8 mouse cellular contexts compared by ENCODE assay signal in genomic region chr17:29759963-29760362, GRCm38 (mm10). TPM values are rescaled to one million over a fixed set of nuclear protein-coding genes. Genes with fewer than 3 reads are reported as not detected.
A peak's percentile ranks its signal among the peaks of the same experiment; 100 is the strongest.
DNase-seq lines count a peak whose midpoint lies in the region; ATAC-seq and TF ChIP-seq lines count a peak whose summit lies in the region.

No protein-coding gene starts in this region.

- no peaks in the 10 kb centered on the region for H3K9me3 ChIP-seq in limb, embryonic 13.5 days
- H3K9me3 ChIP-seq in liver, postnatal 0 days (ENCODE audit: low read length): no peaks in the 10 kb centered on the region

- no peaks in the 10 kb centered on the region for H3K36me3 ChIP-seq in limb, embryonic 13.5 days
- no peaks in the 10 kb centered on the region for H3K36me3 ChIP-seq in liver, postnatal 0 days (replicated peaks; ENCODE audit: insufficient read depth, low read length)

- H3K4me2 ChIP-seq in limb, embryonic 13.5 days (replicated peaks): peak overlapping the region; percentile 45
- no peak overlapping the region for H3K4me2 ChIP-seq in liver, postnatal 0 days (ENCODE audit: low read depth, low read length)

- DNase-seq in adrenal gland, adult 2 months: peak; percentile 38
- no peak for DNase-seq in adrenal gland, adult 8-10 months
- peak; percentile 27 for DNase-seq in layer of hippocampus, adult 11-12 months (ENCODE audit: low spot score)
- DNase-seq in layer of hippocampus, adult 9-11 months: no peak
- peak; percentile 28 to 37 for DNase-seq in frontal cortex, postnatal 36 days (ENCODE audit: low spot score in 2 of 2)
- no peak for DNase-seq in liver, postnatal 0 days
- DNase-seq in retina, postnatal 1 day: no peak

- no peak overlapping the region for H3K27ac ChIP-seq in limb, embryonic 13.5 days
- no peak overlapping the region for H3K27ac ChIP-seq in liver, postnatal 0 days (ENCODE audit: low read depth)

- no peak for TF ChIP-seq CTCF in liver, postnatal 0 days (IDR thresholded peaks at IDR 0.05; ENCODE audit: low read depth)

- H3K27me3 ChIP-seq in limb, embryonic 13.5 days: no peaks in the 10 kb centered on the region
- no peaks in the 10 kb centered on the region for H3K27me3 ChIP-seq in liver, postnatal 0 days (ENCODE audit: insufficient read depth, low read length)

- H3K4me1 ChIP-seq in limb, embryonic 13.5 days: peaks cover 17% of the 10 kb centered on the region
- no peaks in the 10 kb centered on the region for H3K4me1 ChIP-seq in liver, postnatal 0 days (ENCODE audit: insufficient read depth)

- WGBS in limb, embryonic 13.5 days: 58% methylated on average over 19 of the region's 19 CpGs
- 82% methylated on average over 19 of the region's 19 CpGs for WGBS in liver, postnatal 0 days (ENCODE audit: insufficient replicate concordance)

- no peak overlapping the region for H3K4me3 ChIP-seq in limb, embryonic 13.5 days
- no peak overlapping the region for H3K4me3 ChIP-seq in liver, postnatal 0 days (ENCODE audit: low read depth, low read length)

- no peak for TF ChIP-seq EP300 in liver, postnatal 0 days (IDR thresholded peaks at IDR 0.05; ENCODE audit: low read depth)

- no peak overlapping the region for H3K9ac ChIP-seq in limb, embryonic 13.5 days
- no peak overlapping the region for H3K9ac ChIP-seq in liver, postnatal 0 days (replicated peaks)

- no peak for ATAC-seq in limb, embryonic 13.5 days (ENCODE audit: low FRiP score, low read depth)
- no peak for ATAC-seq in liver, postnatal 0 days

RNA-seq across cellular contexts. Expression of gene Ccdc167, which starts 43.1 kb away (rescaled TPM):
- 10 to 100 TPM in 1 of 2 experiments, 1 to 10 TPM in 1; 7.5 to 10.4 TPM for total RNA-seq in adrenal gland, adult 2 months (2021)
- 3.5 and 4.4 TPM in 2 replicates for polyA plus RNA-seq in adrenal gland, adult 2 months (2012; rRNA removed)
- total RNA-seq in adrenal gland, adult 8-10 months (2022): 10 to 100 TPM; 11.0 to 18.0 (median 14.2) TPM
- 12.7 and 14.4 TPM in 2 replicates for polyA plus RNA-seq in limb, embryonic 13.5 days (2015; fragmentation: Nextera tagmentation; extraction: Ambion mirVana)
- 4.2 and 4.6 TPM in 2 replicates for polyA plus RNA-seq in liver, postnatal 0 days (2015; fragmentation: Nextera tagmentation; extraction: Ambion mirVana)

Comparison
In these comparisons a context has a peak if more than half of its experiments do, and no peak if none do; other contexts are left out.
1. DNase-seq: peak in adrenal gland, adult 2 months (single experiment), layer of hippocampus, adult 11-12 months (single experiment) and frontal cortex, postnatal 36 days (2 of 2); none in adrenal gland, adult 8-10 months (single experiment), layer of hippocampus, adult 9-11 months (single experiment), liver, postnatal 0 days (single experiment) and retina, postnatal 1 day (single experiment).